Mouse (Mus musculus) layer of hippocampus, adult 6 months (tissue): ENCODE measurements around the gene Mios. TPM values are rescaled to one million over a fixed set of nuclear protein-coding genes. Genes with fewer than 3 reads are reported as not detected.

Experiments used
- long read RNA-seq, 2 experiments: library from polyadenylated mRNA; unstranded; transcript quantifications; one replicate each; pipeline ENCODE4 v2.0.0; 2019 to 2020
- polyA plus RNA-seq: library from polyadenylated mRNA; unstranded; fragments of <200 nt; fragmentation: Nextera tagmentation; gene quantifications from 2 replicates; pipeline ENCODE4 v1.2.3, GENCODE M21; 2021

Mios gene
- polyA plus RNA-seq = 9.5 and 10.1 TPM in 2 replicates
- long read RNA-seq, experiment 1, transcript Mios-201 (12 exons, 3,710 nt) = major isoform, 13 of 32 reads
- long read RNA-seq, experiment 1, partial matches to known transcripts = 15 of 32 reads
- long read RNA-seq, experiment 1, other reads (novel, unspliced or antisense) = 4 of 32 reads
- long read RNA-seq, experiment 2, transcript Mios-201 (12 exons, 3,710 nt) = major isoform, 99 of 130 reads
- long read RNA-seq, experiment 2, partial matches to known transcripts = 9 of 130 reads
- long read RNA-seq, experiment 2, other reads (novel, unspliced or antisense) = 22 of 130 reads

GRCm38 (mm10) chr6:8209047-8209865, at the start of gene Mios:
Gene Mios, plus strand, starts transcription at chr6:8209222.

DNA sequence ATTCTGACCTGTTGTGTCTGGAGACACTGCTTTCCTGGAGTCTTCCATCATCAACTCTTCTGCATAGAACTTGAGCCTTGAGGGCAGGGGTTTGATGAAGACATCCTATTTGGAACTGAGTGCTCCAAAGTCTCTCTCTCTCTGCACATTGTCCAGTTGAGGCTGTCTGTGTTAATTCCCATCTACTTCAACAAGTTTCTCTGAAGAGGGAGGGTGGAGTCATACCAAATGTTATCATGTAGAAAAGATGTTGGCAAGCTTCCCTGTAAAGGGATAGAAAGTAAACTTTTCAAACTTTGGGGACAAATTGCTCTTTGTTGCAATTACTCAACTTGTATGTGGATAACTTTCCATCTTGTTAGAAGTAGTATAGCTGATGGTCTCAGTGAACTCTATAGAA, 16.5 kb upstream of the Mios start, which contains the start of gene Col28a1:
TSS of gene Col28a1 (minus strand) at position 101 of the 400 bp plus-strand sequence.

GRCm38 (mm10) chr6:8259004-8259666, 50.1 kb downstream of the Mios start, which contains the start of the genes Rpa3, Umad1 and Gm45062:
Gene Rpa3, minus strand, starts transcription at chr6:8259173.
Gene Umad1, plus strand, starts transcription at chr6:8259288.
Gene Gm45062, plus strand, starts transcription at chr6:8259450.

Other genes with a start within 250 kb of the Mios start
- 0.09 TPM in 1 of 2 replicates, not detected in the other for gene Col28a1, start 16.6 kb upstream of the Mios start, polyA plus RNA-seq
- gene Rpa3, start 50.0 kb downstream of the Mios start, polyA plus RNA-seq = 30.9 and 40.3 TPM in 2 replicates
- 45.0 and 46.5 TPM in 2 replicates for gene Umad1, start 50.1 kb downstream of the Mios start, polyA plus RNA-seq
- gene Gm45062, start 50.2 kb downstream of the Mios start, polyA plus RNA-seq = 1.3 and 3.1 TPM in 2 replicates